Mouse (Mus musculus): ENCODE results near the gene Nrbp1. TPM values are rescaled to one million over a fixed set of nuclear protein-coding genes. Genes with fewer than 3 reads are reported as not detected.

Gene Nrbp1
- 175 and 178 TPM in 2 replicates for polyA plus RNA-seq (2015; fragmentation: Nextera tagmentation; extraction: Ambion mirVana)

DNA sequence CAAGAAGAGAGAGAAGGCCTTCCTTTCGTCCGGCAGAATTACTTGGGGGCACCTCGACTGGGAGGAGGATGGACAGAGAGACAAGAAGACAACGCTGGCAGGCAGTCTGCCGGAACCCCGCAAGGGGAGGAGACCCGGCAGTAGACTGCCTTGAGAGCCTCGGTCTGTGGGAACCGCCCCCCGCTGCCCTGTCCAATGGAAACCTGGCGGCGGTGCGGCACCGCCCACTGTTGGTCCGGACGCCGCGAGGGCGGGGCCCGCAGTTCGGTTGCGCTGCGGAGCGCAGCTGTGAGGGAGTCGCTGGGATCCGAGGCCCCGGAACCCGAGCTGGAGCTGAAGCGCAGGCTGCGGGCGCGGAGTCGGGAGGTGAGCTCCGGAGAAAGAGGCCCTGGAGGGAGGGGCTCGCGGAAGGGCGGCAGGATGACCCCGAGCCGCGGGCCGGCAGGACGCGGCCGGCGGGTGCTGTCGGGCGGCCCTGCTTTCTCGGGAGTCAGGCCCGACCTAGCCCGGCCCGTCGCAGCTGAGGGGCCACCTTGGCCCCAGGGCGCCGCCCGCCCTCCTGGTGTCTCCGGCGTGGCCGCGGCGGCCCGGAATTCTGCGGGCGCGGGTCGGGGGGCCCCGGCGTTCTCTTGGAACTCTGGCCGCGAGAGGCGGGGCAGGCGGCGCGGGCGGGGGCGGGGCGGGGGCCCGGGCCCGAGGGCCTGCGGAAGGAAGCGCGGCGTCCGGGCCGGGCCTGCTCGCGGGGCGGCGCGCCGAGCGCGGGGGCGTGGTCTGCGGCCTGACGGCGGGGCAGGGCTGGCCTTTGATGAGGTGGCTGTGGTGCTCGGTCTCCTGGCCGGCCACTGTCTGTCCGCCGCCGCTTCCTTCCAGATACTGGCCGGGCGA is at the start of gene Nrbp1, which contains the start of gene Gm9970:
TSS of gene Nrbp1 (plus strand) at position 228 of the 885 bp plus-strand sequence.
TSS of gene Gm9970 (minus strand) at position 596 of the 885 bp plus-strand sequence.
- peak; percentile 100 for ATAC-seq (ENCODE audit: insufficient number of reproducible peaks, low FRiP score, low TSS enrichment, low read depth)
- H3K9me3 ChIP-seq (replicated peaks), result no peaks in the 10 kb centered on the region
- WGBS, result under 1% methylated on average over 78 of the region's 103 CpGs
- peaks cover 24% of the 10 kb centered on the region for H3K36me3 ChIP-seq
- peaks cover 9% of the 10 kb centered on the region for H3K4me1 ChIP-seq
- peak within 1 kb of the TSS; percentile 99 for H3K27ac ChIP-seq (replicated peaks)
- no peaks in the 10 kb centered on the region for H3K27me3 ChIP-seq
- peak within 1 kb of the TSS; percentile 96 for H3K4me3 ChIP-seq (replicated peaks)
- peak within 1 kb of the TSS; percentile 92 for H3K9ac ChIP-seq
- H3K4me2 ChIP-seq (replicated peaks), result peak within 1 kb of the TSS; percentile 73

GRCm38 (mm10) chr5:31192045-31192938 is 48.4 kb upstream of the Nrbp1 start:
- H3K36me3 ChIP-seq, result peaks cover 65% of the 10 kb centered on the region
- WGBS, result 14% methylated on average over 42 of the region's 42 CpGs
- H3K27ac ChIP-seq (replicated peaks), result peak overlapping the region; percentile 83
- H3K27me3 ChIP-seq, result no peaks in the 10 kb centered on the region
- peak overlapping the region; percentile 77 for H3K4me2 ChIP-seq (replicated peaks)
- H3K4me3 ChIP-seq (replicated peaks), result peak overlapping the region; percentile 71
- H3K4me1 ChIP-seq, result peaks cover 25% of the 10 kb centered on the region
- H3K9me3 ChIP-seq (replicated peaks), result no peaks in the 10 kb centered on the region
- peak overlapping the region; percentile 79 for H3K9ac ChIP-seq
- ATAC-seq (ENCODE audit: insufficient number of reproducible peaks, low FRiP score, low TSS enrichment, low read depth), result peak; percentile 59

DNA sequence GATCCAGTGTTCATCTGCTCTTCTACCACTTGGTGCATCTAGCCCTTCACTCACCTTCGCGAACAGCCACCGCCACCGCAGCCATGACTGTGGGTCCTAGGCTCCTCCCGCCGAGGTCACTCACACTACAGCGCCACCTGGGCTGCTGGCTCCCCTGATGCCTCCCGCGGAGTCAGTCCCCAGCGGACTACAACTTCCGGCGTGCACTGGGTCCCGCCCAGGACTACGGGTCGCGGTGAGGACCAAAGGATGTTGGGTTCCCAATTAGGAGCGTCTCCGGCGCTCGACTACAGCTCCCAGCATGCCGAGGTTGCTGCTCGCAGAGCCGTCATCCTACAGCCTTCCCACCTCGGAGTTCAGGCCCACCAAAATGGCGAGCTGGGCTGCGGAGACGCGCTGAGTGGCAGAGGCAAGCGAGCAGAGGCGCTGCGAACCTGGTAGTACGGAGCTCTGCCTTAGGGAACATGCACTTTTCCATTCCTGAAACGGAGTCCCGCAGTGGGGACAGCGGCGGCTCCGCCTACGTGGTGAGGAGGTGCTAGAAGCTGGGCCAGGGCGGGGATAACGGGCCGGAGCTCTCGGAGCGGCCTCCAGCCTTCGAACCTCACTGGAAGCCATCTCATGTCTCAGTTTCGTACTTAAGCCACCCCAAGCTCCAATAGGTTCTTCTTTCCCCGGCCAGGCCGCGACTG is 47.6 kb upstream of the Nrbp1 start, which contains the start of the genes Snx17 and Eif2b4:
TSS of gene Snx17 (plus strand) at position 289 of the 692 bp plus-strand sequence.
TSS of gene Eif2b4 (minus strand) at position 492 of the 692 bp plus-strand sequence.
- H3K36me3 ChIP-seq, result peaks cover 65% of the 10 kb centered on the region
- H3K27ac ChIP-seq (replicated peaks), result peak within 1 kb of the TSS; percentile 88
- no peaks in the 10 kb centered on the region for H3K27me3 ChIP-seq
- WGBS, result under 1% methylated on average over 47 of the region's 48 CpGs
- peak; percentile 97 for ATAC-seq (ENCODE audit: insufficient number of reproducible peaks, low FRiP score, low TSS enrichment, low read depth)
- H3K4me3 ChIP-seq (replicated peaks), result peak within 1 kb of the TSS; percentile 71
- H3K4me2 ChIP-seq (replicated peaks), result peak within 1 kb of the TSS; percentile 77
- H3K9me3 ChIP-seq (replicated peaks), result no peaks in the 10 kb centered on the region
- peak within 1 kb of the TSS; percentile 79 for H3K9ac ChIP-seq
- H3K4me1 ChIP-seq, result peaks cover 25% of the 10 kb centered on the region

- Histone ChIP-seq H3K27me3 (no peaks in the 10 kb centered on the region), H3K27ac (replicated peaks) (peak overlapping the region; percentile 88), H3K4me2 (replicated peaks) (peak overlapping the region; percentile 77), H3K9ac (peak overlapping the region; percentile 79), H3K9me3 (replicated peaks) (no peaks in the 10 kb centered on the region), H3K36me3 (peaks cover 65% of the 10 kb centered on the region), H3K4me3 (replicated peaks) (peak overlapping the region; percentile 71), H3K4me1 (peaks cover 25% of the 10 kb centered on the region)
- 0 out of 2 replicates have a peak, but pooled peaks have one; percentile 2 for ATAC-seq (ENCODE audit: insufficient number of reproducible peaks, low FRiP score, low TSS enrichment, low read depth)
- WGBS, result 9% methylated on average over 25 of the region's 25 CpGs
Measured at GRCm38 (mm10) chr5:31193631-31194281, 46.9 kb upstream of the Nrbp1 start.

GRCm38 (mm10) chr5:31194486-31195485 is 45.9 kb upstream of the Nrbp1 start:
- H3K9ac ChIP-seq, result no peak overlapping the region
- no peak overlapping the region for H3K27ac ChIP-seq (replicated peaks)
- peak overlapping the region; percentile 71; the same call in 1 of the 2 replicates for H3K4me3 ChIP-seq (replicated peaks)
- 87% methylated on average over 16 of the region's 16 CpGs for WGBS
- H3K4me2 ChIP-seq (replicated peaks), result peak overlapping the region; percentile 77
- H3K9me3 ChIP-seq (replicated peaks), result no peaks in the 10 kb centered on the region
- peaks cover 67% of the 10 kb centered on the region for H3K36me3 ChIP-seq
- no peaks in the 10 kb centered on the region for H3K27me3 ChIP-seq
- ATAC-seq (ENCODE audit: insufficient number of reproducible peaks, low FRiP score, low TSS enrichment, low read depth), result no peak
- H3K4me1 ChIP-seq, result peaks cover 25% of the 10 kb centered on the region

GRCm38 (mm10) chr5:31195671-31196070 is 45.0 kb upstream of the Nrbp1 start:
- peaks cover 4% of the 10 kb centered on the region; the same call in 1 of the 2 replicates for H3K9me3 ChIP-seq (replicated peaks)
- no peak for ATAC-seq (ENCODE audit: insufficient number of reproducible peaks, low FRiP score, low TSS enrichment, low read depth)
- no peak overlapping the region for H3K9ac ChIP-seq
- H3K27ac ChIP-seq (replicated peaks), result no peak overlapping the region
- H3K4me3 ChIP-seq (replicated peaks), result no peak overlapping the region
- WGBS, result 90% methylated on average over 4 of the region's 4 CpGs
- H3K4me1 ChIP-seq, result peaks cover 32% of the 10 kb centered on the region
- H3K4me2 ChIP-seq (replicated peaks), result no peak overlapping the region
- H3K27me3 ChIP-seq, result no peaks in the 10 kb centered on the region
- H3K36me3 ChIP-seq, result peaks cover 66% of the 10 kb centered on the region

- 91% methylated on average over 10 of the region's 10 CpGs for WGBS
Measured at GRCm38 (mm10) chr5:31196207-31196606, 44.5 kb upstream of the Nrbp1 start.

GRCm38 (mm10) chr5:31197072-31197471 is 43.6 kb upstream of the Nrbp1 start:
- peaks cover 4% of the 10 kb centered on the region; the same call in 1 of the 2 replicates for H3K9me3 ChIP-seq (replicated peaks)
- H3K4me2 ChIP-seq (replicated peaks), result no peak overlapping the region
- 93% methylated on average over 12 of the region's 12 CpGs for WGBS
- H3K27me3 ChIP-seq, result no peaks in the 10 kb centered on the region
- ATAC-seq (ENCODE audit: insufficient number of reproducible peaks, low FRiP score, low TSS enrichment, low read depth), result no peak
- no peak overlapping the region for H3K4me3 ChIP-seq (replicated peaks)
- H3K4me1 ChIP-seq, result peaks cover 26% of the 10 kb centered on the region
- H3K36me3 ChIP-seq, result peaks cover 62% of the 10 kb centered on the region
- H3K9ac ChIP-seq, result no peak overlapping the region
- H3K27ac ChIP-seq (replicated peaks), result no peak overlapping the region

More at GRCm38 (mm10) chr5:31196207-31196606, 44.5 kb upstream of the Nrbp1 start:
- Histone ChIP-seq H3K4me2 (replicated peaks) (no peak overlapping the region), H3K9me3 (replicated peaks) (peaks cover 4% of the 10 kb centered on the region; the same call in 1 of the 2 replicates), H3K4me1 (peaks cover 33% of the 10 kb centered on the region), H3K27me3 (no peaks in the 10 kb centered on the region), H3K4me3 (replicated peaks) (no peak overlapping the region), H3K9ac (no peak overlapping the region), H3K27ac (replicated peaks) (no peak overlapping the region; the same call in 1 of the 2 replicates), H3K36me3 (peaks cover 62% of the 10 kb centered on the region)
- ATAC-seq (ENCODE audit: insufficient number of reproducible peaks, low FRiP score, low TSS enrichment, low read depth), result no peak

GRCm38 (mm10) chr5:31198170-31198569 is 42.5 kb upstream of the Nrbp1 start:
- ATAC-seq (ENCODE audit: insufficient number of reproducible peaks, low FRiP score, low TSS enrichment, low read depth), result no peak
- H3K36me3 ChIP-seq, result peaks cover 67% of the 10 kb centered on the region
- no peak overlapping the region for H3K4me3 ChIP-seq (replicated peaks)
- H3K9ac ChIP-seq, result no peak overlapping the region
- WGBS, result 82% methylated on average over 9 of the region's 9 CpGs
- H3K4me1 ChIP-seq, result peaks cover 33% of the 10 kb centered on the region
- H3K9me3 ChIP-seq (replicated peaks), result peaks cover 4% of the 10 kb centered on the region; the same call in 1 of the 2 replicates
- no peak overlapping the region for H3K4me2 ChIP-seq (replicated peaks)
- H3K27me3 ChIP-seq, result no peaks in the 10 kb centered on the region
- H3K27ac ChIP-seq (replicated peaks), result no peak overlapping the region
